Mouse (Mus musculus) neural tube, embryonic 13.5 days (tissue): Measurements from ENCODE around the gene Uchl1. TPM values are rescaled to one million over a fixed set of nuclear protein-coding genes. Genes with fewer than 3 reads are reported as not detected.

Source experiments
- ATAC-seq: fragments of 200-750 bp; cut with Nextera tagmentation; 2 replicates; pipeline ENCODE4 v1.8.0; 2017; ENCODE audit warnings: low read depth, mild to moderate bottlenecking, moderate TSS enrichment, moderate library complexity
- H3K27ac ChIP-seq: fragments of 300-500 bp; sonication (generic); replicated peaks from 2 replicates; pipeline ENCODE4 v1.5.1; 2015; ENCODE audit warnings: moderate library complexity, mild to moderate bottlenecking, inconsistent platforms
- H3K27me3 ChIP-seq: fragments of 300-500 bp; sonication (generic); 2 replicates; pipeline ENCODE4 v1.6.1; 2015; ENCODE audit warnings: mild to moderate bottlenecking, inconsistent platforms
- H3K36me3 ChIP-seq: fragments of 300-500 bp; sonication (generic); 2 replicates; pipeline ENCODE4 v1.6.1; 2015; ENCODE audit warnings: mild to moderate bottlenecking, inconsistent platforms
- H3K4me1 ChIP-seq: fragments of 300-500 bp; sonication (generic); replicated peaks from 2 replicates; pipeline ENCODE4 v1.6.1; 2015; ENCODE audit warnings: inconsistent platforms
- H3K4me2 ChIP-seq: fragments of 300-500 bp; sonication (generic); 2 replicates; pipeline ENCODE4 v1.6.1; 2015; ENCODE audit warnings: inconsistent platforms, mild to moderate bottlenecking, moderate library complexity
- H3K4me3 ChIP-seq: fragments of 300-500 bp; sonication (generic); 2 replicates; pipeline ENCODE4 v1.5.1; 2015; ENCODE audit warnings: mild to moderate bottlenecking, inconsistent platforms
- H3K9ac ChIP-seq: fragments of 300-500 bp; sonication (generic); 2 replicates; pipeline ENCODE4 v1.6.1; 2015; ENCODE audit warnings: moderate library complexity, mild to moderate bottlenecking, inconsistent platforms
- H3K9me3 ChIP-seq: fragments of 300-500 bp; sonication (generic); 2 replicates; pipeline ENCODE4 v1.6.1; 2016; ENCODE audit warnings: inconsistent platforms
- WGBS: fragments of 180-500 bp; shearing (Covaris S2); methylation state at CpG from one replicate; pipeline ENCODE4 v1.1.7; 2015; 5-methylcytosine and 5-hydroxymethylcytosine counted together
- polyA plus RNA-seq: library from polyadenylated mRNA; unstranded; fragments of >200 nt; fragmentation: Nextera tagmentation; extraction: Ambion mirVana; gene quantifications from 2 replicates; pipeline ENCODE4 v1.2.1, GENCODE M21; 2015

Gene Uchl1
- 1,095 and 1,278 TPM in 2 replicates for polyA plus RNA-seq

DNA sequence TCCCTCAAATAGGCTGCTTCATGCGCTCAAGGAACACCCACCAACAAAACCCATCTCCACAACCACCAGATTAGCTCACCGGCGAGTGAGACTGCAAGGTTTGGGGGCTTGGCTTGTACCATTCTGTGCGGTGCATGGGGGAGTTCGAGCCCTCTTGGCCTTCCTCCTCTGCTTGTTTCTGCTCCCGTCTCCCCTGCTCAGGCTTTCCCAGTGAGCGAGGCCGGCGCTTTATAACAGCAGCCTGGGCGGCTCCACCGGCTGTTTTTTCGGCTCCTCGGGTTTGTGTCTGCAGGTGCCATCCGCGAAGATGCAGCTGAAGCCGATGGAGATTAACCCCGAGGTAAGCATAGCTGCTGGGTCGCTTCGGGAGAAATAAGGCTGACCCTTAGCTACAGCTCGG lies at the start of gene Uchl1:
Gene Uchl1 (plus strand): TSS at position 109 of the 400 bp plus-strand sequence.
- peaks cover 52% of the 10 kb centered on the region for H3K4me1 ChIP-seq
- H3K27ac ChIP-seq = peak within 1 kb of the TSS; percentile 79
- H3K9me3 ChIP-seq = no peaks in the 10 kb centered on the region
- peak; percentile 93 for ATAC-seq
- WGBS = under 1% methylated on average over 20 of the region's 20 CpGs
- H3K27me3 ChIP-seq = peaks cover 6% of the 10 kb centered on the region; the same call in 1 of the 2 replicates
- H3K4me2 ChIP-seq = peak within 1 kb of the TSS; percentile 78
- H3K9ac ChIP-seq = peak within 1 kb of the TSS; percentile 86
- H3K36me3 ChIP-seq = peaks cover 13% of the 10 kb centered on the region
- peak within 1 kb of the TSS; percentile 67 for H3K4me3 ChIP-seq

DNA sequence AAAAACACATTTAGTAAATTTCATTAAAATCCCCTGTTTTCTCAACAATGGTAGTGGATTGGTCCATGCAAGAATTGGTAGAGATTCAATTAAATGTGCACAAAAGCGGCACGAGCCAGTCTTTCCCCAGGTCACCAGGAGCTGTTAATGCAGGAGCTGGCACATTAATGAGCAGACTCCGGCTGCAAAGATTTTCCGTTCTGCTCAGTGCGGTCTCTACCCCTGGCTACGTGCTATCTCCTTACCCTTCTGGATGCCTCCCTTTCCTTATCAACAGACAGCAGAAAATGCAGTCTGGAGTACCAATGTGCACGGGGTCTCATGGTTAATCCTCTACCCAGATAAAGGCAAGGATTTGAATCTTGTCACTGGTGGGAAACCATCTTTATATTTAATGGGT lies 48.1 kb upstream of the Uchl1 start:
- no peaks in the 10 kb centered on the region for H3K9me3 ChIP-seq
- no peak overlapping the region for H3K27ac ChIP-seq
- H3K9ac ChIP-seq = no peak overlapping the region
- no peaks in the 10 kb centered on the region for H3K27me3 ChIP-seq
- 46% methylated on average over 7 of the region's 7 CpGs for WGBS
- ATAC-seq = no peak
- H3K4me3 ChIP-seq = no peak overlapping the region
- H3K36me3 ChIP-seq = no peaks in the 10 kb centered on the region
- H3K4me2 ChIP-seq = no peak overlapping the region
- peaks cover 4% of the 10 kb centered on the region; the same call in 1 of the 2 replicates for H3K4me1 ChIP-seq

DNA sequence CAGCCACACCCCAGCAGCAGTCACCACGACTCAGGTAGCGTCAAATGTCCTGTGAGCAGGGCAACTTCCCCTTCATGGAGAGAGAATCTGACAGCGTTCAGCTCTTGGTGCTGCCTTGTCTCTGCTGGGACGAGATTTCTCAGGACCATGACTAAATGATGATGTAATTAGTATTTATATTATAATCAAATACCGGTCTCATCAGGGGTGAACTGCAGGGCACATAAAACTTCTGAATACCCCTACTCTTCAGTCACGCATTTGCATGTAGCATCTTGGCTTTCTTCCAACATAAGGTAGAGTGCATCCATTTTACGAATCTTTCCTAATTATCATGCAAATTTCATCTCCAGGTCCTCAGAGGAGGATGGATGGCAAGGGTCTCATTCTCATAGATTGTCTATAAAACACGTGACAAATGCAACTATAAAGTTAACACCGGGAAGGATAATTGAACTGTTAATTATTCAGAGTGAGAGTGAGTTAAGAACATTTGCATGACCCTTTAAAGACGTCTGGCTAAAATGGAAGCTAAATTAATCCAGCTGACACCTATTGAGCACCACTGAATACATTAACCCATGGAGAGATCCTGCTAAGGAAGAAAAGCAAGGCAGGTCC lies 40.3 kb upstream of the Uchl1 start:
- ATAC-seq = peak; percentile 59
- H3K27ac ChIP-seq = 0 out of 2 replicates have a peak overlapping the region, but pooled peaks have one; percentile 46
- no peak overlapping the region for H3K4me2 ChIP-seq
- no peak overlapping the region for H3K4me3 ChIP-seq
- peaks cover 8% of the 10 kb centered on the region; the same call in 1 of the 2 replicates for H3K4me1 ChIP-seq
- H3K9me3 ChIP-seq = no peaks in the 10 kb centered on the region
- no peak overlapping the region for H3K9ac ChIP-seq
- H3K36me3 ChIP-seq = no peaks in the 10 kb centered on the region
- 26% methylated on average over 10 of the region's 10 CpGs for WGBS
- H3K27me3 ChIP-seq = no peaks in the 10 kb centered on the region

DNA sequence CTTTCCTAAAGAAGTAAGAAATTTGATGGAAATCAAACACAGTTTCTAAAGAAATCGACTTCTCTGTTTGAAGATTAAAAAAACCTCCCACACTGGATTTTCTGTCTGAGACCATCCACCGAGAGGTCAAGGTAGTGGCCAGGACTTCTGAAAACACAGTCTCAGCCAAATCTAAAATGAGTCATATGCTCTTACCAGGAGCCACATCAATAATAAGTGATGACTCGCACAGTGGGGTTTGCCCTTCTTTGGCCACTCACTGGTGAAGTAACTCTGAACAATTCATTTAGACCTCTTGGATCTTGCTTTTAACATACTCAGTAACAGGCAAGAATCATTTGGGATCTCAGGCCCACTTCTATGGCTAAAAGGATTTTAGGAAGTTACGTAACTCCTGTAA lies 33.7 kb upstream of the Uchl1 start:
- H3K4me3 ChIP-seq = no peak overlapping the region
- H3K36me3 ChIP-seq = no peaks in the 10 kb centered on the region
- H3K27ac ChIP-seq = no peak overlapping the region
- H3K9me3 ChIP-seq = no peaks in the 10 kb centered on the region
- no peaks in the 10 kb centered on the region for H3K4me1 ChIP-seq
- H3K9ac ChIP-seq = no peak overlapping the region
- H3K27me3 ChIP-seq = no peaks in the 10 kb centered on the region
- H3K4me2 ChIP-seq = no peak overlapping the region
- 91% methylated on average over 4 of the region's 4 CpGs for WGBS
- no peak for ATAC-seq

DNA sequence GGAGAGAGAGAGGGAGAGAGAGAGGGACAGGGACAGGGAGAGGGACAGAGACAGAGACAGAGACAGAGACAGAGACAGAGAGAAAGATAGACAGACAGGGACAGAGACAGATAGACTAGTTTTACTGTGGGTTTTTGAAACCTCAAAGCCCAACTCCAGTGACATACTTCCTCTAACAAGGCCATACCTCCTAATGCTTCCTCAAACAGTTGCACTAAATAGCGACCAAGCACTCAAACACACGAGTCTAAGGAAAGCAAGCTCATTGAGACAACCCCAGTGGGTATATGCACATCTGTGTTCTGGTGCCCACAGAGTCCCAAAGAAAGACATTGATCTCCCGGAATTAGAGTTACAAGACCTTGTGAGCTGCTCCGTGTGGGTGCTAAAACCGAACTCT lies 32.6 kb upstream of the Uchl1 start:
- ATAC-seq = no peak
- Histone ChIP-seq H3K4me1 (no peaks in the 10 kb centered on the region), H3K4me3 (no peak overlapping the region), H3K9ac (no peak overlapping the region), H3K9me3 (no peaks in the 10 kb centered on the region), H3K27ac (no peak overlapping the region), H3K27me3 (no peaks in the 10 kb centered on the region), H3K36me3 (no peaks in the 10 kb centered on the region), H3K4me2 (no peak overlapping the region)
- 83% methylated on average over 5 of the region's 5 CpGs for WGBS

DNA sequence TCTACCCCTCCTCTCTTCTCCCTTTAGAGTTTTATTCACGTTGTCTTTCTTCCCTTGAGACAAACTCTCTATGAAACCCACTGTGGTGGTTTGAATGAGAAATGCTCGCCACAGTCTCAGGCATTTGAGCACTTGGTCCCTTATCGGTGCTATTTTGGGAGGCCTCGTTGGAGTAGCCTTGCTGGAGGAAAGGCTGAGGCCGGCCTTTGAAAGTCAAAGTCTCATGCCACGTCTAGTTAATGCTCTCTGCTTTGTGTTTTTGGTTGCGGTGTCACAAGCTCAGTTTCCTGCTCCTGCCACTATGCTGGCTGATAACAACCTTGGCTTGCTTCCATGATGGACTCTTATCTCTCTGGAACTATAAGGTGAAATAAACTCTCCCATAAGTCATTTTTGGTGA lies 28.4 kb upstream of the Uchl1 start:
- H3K9me3 ChIP-seq = no peaks in the 10 kb centered on the region
- no peaks in the 10 kb centered on the region for H3K4me1 ChIP-seq
- H3K27me3 ChIP-seq = no peaks in the 10 kb centered on the region
- no peak overlapping the region for H3K4me2 ChIP-seq
- H3K9ac ChIP-seq = no peak overlapping the region
- no peak overlapping the region for H3K27ac ChIP-seq
- H3K36me3 ChIP-seq = no peaks in the 10 kb centered on the region
- 72% methylated on average over 7 of the region's 7 CpGs for WGBS
- no peak for ATAC-seq
- H3K4me3 ChIP-seq = no peak overlapping the region

DNA sequence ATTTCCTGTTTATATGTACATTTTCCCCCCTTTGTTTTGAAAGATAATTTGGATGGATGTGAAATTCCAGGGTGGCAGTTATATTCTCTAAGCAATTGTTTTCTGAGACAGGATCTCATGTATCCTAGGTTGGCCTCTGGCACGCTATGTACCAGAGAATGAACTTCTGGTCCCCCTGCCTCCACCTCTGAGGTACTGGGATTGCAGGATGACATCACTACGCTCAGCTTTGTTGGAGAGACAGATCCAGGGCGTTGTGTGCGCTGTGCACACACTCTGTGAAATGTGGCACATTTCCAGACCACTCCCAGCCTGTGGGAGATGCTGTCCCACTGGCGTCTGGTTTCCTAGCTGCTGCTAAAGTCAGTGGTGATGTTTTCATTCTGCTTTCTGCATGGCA lies 21.7 kb upstream of the Uchl1 start:
- Histone ChIP-seq H3K4me3 (no peak overlapping the region), H3K27ac (0 out of 2 replicates have a peak overlapping the region, but pooled peaks have one; percentile 38), H3K4me1 (no peaks in the 10 kb centered on the region; the same call in 1 of the 2 replicates), H3K4me2 (no peak overlapping the region), H3K36me3 (no peaks in the 10 kb centered on the region), H3K27me3 (no peaks in the 10 kb centered on the region), H3K9me3 (no peaks in the 10 kb centered on the region), H3K9ac (no peak overlapping the region)
- peak; percentile 63; the same call in 1 of the 2 replicates for ATAC-seq
- 51% methylated on average over 5 of the region's 5 CpGs for WGBS

DNA sequence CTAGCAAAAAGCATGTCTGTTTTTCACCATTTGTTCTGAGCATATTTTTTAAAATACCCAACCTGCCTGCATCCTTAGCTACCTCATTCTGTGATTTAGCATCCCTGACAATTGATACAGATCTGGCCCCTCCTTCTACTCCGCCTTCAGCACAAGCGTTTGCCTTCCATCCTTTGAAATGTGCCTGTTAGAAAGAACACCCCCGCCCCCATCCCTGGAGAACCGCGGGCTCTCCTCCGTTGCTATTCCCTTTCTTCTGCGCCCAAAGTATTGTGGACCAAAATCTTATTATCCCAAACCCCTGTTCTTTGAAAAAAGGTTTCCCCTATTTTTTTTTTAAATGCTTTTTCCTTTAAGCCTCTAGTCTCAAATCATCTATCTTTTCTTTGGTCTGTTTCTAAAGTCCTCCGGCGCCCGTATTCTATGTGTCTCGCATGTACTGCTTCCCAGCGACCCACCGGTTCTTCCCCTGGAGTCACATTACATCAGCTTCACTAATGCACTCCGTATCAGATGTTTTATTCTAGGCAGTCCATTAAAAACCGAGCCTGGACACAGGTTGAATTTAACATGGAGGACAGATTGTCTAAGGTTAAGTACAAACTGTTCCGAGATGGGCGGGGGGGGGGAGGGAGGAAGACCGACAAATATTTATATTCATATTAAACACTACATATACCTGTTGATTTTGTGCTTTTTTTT lies 551 bp upstream of the Uchl1 start:
- H3K4me1 ChIP-seq = peaks cover 47% of the 10 kb centered on the region
- no peaks in the 10 kb centered on the region for H3K9me3 ChIP-seq
- H3K4me2 ChIP-seq = peak overlapping the region; percentile 78
- peaks cover 6% of the 10 kb centered on the region; the same call in 1 of the 2 replicates for H3K27me3 ChIP-seq
- H3K4me3 ChIP-seq = peak overlapping the region; percentile 67
- peak overlapping the region; percentile 67 for H3K9ac ChIP-seq
- under 1% methylated on average over 18 of the region's 18 CpGs for WGBS
- peak overlapping the region; percentile 75 for H3K27ac ChIP-seq
- H3K36me3 ChIP-seq = peaks cover 6% of the 10 kb centered on the region
- peak; percentile 33 for ATAC-seq

DNA sequence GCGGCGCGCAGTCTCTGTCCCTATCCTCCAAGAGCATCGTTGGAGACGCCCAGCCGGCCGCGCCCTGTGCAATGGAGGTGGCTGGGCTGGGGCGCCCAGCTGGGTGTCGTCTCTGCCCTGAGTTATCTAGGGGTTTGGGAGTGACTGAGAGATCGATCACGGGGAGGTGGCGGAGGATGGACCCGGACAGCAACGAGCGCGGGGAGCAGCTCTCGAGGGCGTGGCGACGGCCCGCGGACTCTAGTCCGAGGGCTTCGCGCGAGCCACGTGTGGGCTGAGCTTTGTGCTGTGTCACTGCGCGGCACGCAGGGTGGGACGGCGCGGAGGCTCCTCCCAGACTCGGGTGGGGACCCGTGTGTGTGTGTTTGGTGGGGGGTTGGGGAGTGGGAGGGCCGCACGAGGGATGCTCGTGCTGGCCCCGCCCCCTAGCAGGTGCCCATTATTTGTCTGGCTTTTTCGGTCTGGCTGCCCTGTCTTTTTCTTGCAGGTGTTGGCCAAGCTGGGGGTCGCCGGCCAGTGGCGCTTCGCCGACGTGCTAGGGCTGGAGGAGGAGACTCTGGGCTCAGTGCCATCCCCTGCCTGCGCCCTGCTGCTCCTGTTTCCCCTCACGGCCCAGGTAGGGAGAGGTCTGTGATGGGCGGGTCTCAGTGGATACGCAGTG lies 696 bp downstream of the Uchl1 start:
- H3K27me3 ChIP-seq = peaks cover 6% of the 10 kb centered on the region; the same call in 1 of the 2 replicates
- H3K4me3 ChIP-seq = peak overlapping the region; percentile 67
- peak overlapping the region; percentile 78 for H3K4me2 ChIP-seq
- under 1% methylated on average over 51 of the region's 51 CpGs for WGBS
- H3K27ac ChIP-seq = peak overlapping the region; percentile 79
- ATAC-seq = peak; percentile 90
- H3K9me3 ChIP-seq = no peaks in the 10 kb centered on the region
- H3K36me3 ChIP-seq = peaks cover 19% of the 10 kb centered on the region
- H3K9ac ChIP-seq = peak overlapping the region; percentile 86
- H3K4me1 ChIP-seq = peaks cover 57% of the 10 kb centered on the region

DNA sequence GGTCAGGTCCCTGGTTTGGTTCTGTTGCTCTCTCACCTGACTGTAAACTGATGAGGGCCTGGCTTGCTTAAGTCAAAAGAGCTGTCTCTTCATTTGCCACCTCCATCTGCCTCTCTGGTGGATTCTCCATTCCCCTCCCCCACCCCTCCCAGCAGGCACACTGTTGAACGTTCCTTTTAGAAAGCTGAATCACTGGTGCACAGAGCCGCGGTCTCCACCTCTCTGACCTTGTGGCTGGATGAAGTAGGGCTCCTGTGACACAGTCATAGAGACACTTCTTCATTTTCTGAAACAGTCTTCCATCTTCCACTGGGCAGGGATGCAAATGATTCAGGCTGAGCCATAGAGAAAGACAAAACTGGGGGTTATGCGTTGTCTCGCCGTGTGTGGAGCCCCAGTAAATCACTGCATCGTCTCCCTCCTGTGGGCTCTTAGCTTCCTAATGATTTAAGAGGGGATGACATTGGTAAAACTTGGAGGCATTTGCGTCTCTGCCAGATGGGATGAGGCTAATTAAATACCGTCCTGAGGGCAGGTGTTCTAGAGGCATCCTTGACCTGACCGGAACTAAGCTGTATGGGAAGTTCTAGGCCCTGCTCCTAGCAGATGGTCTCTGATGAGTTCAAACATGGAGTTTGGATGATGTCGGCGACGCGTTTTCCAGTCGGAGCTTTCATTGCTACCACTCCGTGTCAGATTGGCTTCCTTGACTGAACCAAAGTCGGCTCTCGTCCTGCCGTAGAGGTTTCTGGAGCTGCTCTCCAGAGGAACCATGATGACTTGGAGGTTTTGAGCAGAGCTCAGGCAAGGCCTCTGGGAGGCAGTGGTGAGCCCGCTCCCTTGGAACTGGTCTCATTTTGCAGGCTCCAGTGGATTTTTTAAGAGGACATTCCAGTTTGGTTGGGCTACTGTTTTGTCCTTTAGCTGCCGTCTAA lies 1.8 kb downstream of the Uchl1 start:
- H3K9ac ChIP-seq = peak overlapping the region; percentile 86
- H3K9me3 ChIP-seq = no peaks in the 10 kb centered on the region
- peak overlapping the region; percentile 78 for H3K4me2 ChIP-seq
- no peak for ATAC-seq
- peaks cover 30% of the 10 kb centered on the region for H3K36me3 ChIP-seq
- H3K4me1 ChIP-seq = peaks cover 58% of the 10 kb centered on the region
- H3K4me3 ChIP-seq = peak overlapping the region; percentile 67
- peak overlapping the region; percentile 30; the same call in 1 of the 2 replicates for H3K27ac ChIP-seq
- 42% methylated on average over 21 of the region's 21 CpGs for WGBS
- peaks cover 6% of the 10 kb centered on the region; the same call in 1 of the 2 replicates for H3K27me3 ChIP-seq

DNA sequence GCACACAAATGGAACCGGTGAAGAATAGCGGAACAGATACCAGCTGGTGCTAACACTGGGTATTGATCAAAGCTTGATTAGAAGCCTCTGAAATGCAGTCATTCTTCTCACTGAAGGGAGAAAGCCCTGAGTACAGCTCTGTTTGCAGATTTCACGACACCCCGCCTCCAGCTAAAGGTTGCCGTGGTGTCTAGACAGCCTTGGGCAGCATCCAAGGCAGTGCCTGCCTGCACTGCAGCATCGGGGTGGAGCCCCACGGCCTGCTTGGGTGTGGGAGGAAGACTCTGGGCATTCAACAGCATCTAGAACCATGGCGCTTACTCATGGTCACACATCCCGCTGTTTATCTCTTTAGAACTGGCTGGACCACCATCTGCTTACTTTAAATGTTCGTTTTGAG lies 3.3 kb downstream of the Uchl1 start:
- 49% methylated on average over 10 of the region's 10 CpGs for WGBS
- Histone ChIP-seq H3K4me3 (peak overlapping the region; percentile 67), H3K4me2 (peak overlapping the region; percentile 78), H3K9me3 (no peaks in the 10 kb centered on the region), H3K36me3 (peaks cover 45% of the 10 kb centered on the region), H3K27ac (peak overlapping the region; percentile 46), H3K9ac (peak overlapping the region; percentile 17; the same call in 1 of the 2 replicates), H3K4me1 (peaks cover 62% of the 10 kb centered on the region), H3K27me3 (peaks cover 6% of the 10 kb centered on the region; the same call in 1 of the 2 replicates)
- no peak for ATAC-seq
